Mouse (Mus musculus): ENCODE measurements at regions not wholly inside any gene's neighbourhood (a gene's known extent, or its start where the extent isn't known, plus 50 kb on each side); places are given as distances from the start of the nearest gene placed in this dataset.
A peak's percentile ranks its signal among the peaks of the same experiment; 100 is the strongest.

DNA sequence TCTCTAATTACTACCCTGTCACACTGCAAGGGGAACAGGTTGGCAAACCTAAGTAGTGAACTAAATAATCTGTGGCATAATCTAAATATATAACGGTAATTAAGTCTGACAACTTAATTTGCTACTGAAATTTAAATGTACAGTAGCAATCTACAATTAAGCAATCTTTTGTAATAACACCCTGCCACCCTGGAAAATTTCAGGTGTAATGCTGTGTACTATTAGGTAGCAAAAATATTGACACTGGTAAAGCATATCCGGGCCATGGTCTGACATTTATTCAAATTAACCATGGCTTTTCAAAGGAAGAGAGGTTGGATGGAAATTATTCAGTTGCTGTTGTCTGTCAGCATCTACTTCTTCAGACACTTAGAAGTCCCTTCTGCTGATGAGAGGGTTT, 119.7 kb downstream of the Gm45692 start:
- peaks cover 3% of the 10 kb centered on the region for H3K9me3 ChIP-seq (replicated peaks; ENCODE audit: low read length)
- peaks cover 14 to 20% of the 10 kb centered on the region in 2 experiments for H3K4me1 ChIP-seq (ENCODE audit: control insufficient read depth in 1 of 2, insufficient read depth in 2 of 2)
- H3K9ac ChIP-seq (ENCODE audit: insufficient read depth, low read depth), result no peak overlapping the region
- H3K27ac ChIP-seq (ENCODE audit: insufficient read depth, low read depth), result no peak overlapping the region
- H3K4me2 ChIP-seq (ENCODE audit: insufficient read depth, low read depth, poor library complexity, severe bottlenecking), result no peak overlapping the region
- H3K4me3 ChIP-seq (replicated peaks in 1 of 3; ENCODE audit: low read depth in 2 of 3, low read length in 2 of 3, poor library complexity in 1 of 3), result no peak overlapping the region
- no peak for DNase-seq (ENCODE audit: extremely low read depth)
- no peak for TF ChIP-seq E2F4 (IDR thresholded peaks at IDR 0.05; ENCODE audit: insufficient replicate concordance, low read depth, low read length)
- TF ChIP-seq NELFE (IDR thresholded peaks at IDR 0.05; ENCODE audit: low read depth, low read length), result no peak
- TF ChIP-seq ZMIZ1 (IDR thresholded peaks at IDR 0.05; ENCODE audit: low read depth, low read length), result no peak
- TF ChIP-seq ZKSCAN1 (IDR thresholded peaks at IDR 0.05; ENCODE audit: borderline replicate concordance, low read depth, low read length), result no peak
- no peak for TF ChIP-seq USF1 (IDR thresholded peaks at IDR 0.05; ENCODE audit: low read depth, low read length)
- TF ChIP-seq MAFK (IDR thresholded peaks at IDR 0.05; ENCODE audit: insufficient replicate concordance, low read length), result no peak
- TF ChIP-seq USF2 (conservative IDR thresholded peaks at IDR 0.05; ENCODE audit: low read depth, low read length), result no peak
- no peak for TF ChIP-seq ZNF384 (IDR thresholded peaks at IDR 0.05; ENCODE audit: low read depth, low read length)
- no peak for TF ChIP-seq MEF2A (IDR thresholded peaks at IDR 0.05; ENCODE audit: borderline replicate concordance, low read depth, low read length)
- no peak for TF ChIP-seq MXI1 (IDR thresholded peaks at IDR 0.05; ENCODE audit: low read depth, low read length)
- TF ChIP-seq HCFC1 (IDR thresholded peaks at IDR 0.05; ENCODE audit: low read depth, low read length), result no peak
- TF ChIP-seq POLR2A (IDR thresholded peaks at IDR 0.05; ENCODE audit: low read depth, low read length), result no peak
- in situ Hi-C loops (cut with MboI; ENCODE audit: low pct_ligation_motif_present, low pct_unique_long_range_greater_than_20kb, low sequenced_read_pairs) (no loop called here), dilution Hi-C loops (cut with MboI; ENCODE audit: extremely low pct_ligation_motif_present, extremely low pct_unique_long_range_greater_than_20kb, low sequenced_read_pairs) (no loop called here)
- H3K79me2 ChIP-seq (replicated peaks; ENCODE audit: control insufficient read depth, extremely low read depth, insufficient read depth, poor library complexity, severe bottlenecking), result no peaks in the 10 kb centered on the region
- H3K36me3 ChIP-seq (replicated peaks in 1 of 2; ENCODE audit: control insufficient read depth in 1 of 2, insufficient read depth in 1 of 2, low read length in 1 of 2), result no peaks in the 10 kb centered on the region
- H3K27me3 ChIP-seq (replicated peaks), result no peaks in the 10 kb centered on the region

DNA sequence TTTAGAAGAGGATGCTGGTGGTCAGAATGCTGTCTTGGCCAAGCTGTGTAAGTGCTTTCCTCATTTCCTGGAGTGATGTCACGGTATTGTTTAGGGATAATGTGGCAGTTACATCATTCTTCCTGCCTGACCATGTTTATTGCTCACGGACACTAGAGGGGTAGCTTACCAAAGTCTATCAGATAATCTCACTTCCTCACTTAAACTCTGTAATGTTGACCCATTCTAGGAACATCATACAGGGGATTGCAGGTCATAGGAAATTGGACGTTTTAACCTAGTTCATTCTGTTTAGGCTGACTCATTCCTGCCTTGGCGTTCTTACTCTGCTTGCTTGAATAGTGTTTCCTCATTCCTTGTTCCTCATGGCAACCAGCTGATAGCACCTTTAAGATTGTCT, 120.3 kb downstream of the Gm45692 start:
- Histone ChIP-seq H3K4me3 (replicated peaks in 1 of 3; ENCODE audit: low read depth in 2 of 3, low read length in 2 of 3, poor library complexity in 1 of 3) (no peak overlapping the region), H3K27me3 (replicated peaks) (no peaks in the 10 kb centered on the region), H3K36me3 (replicated peaks in 1 of 2; ENCODE audit: control insufficient read depth in 1 of 2, insufficient read depth in 1 of 2, low read length in 1 of 2) (no peaks in the 10 kb centered on the region), H3K9ac (ENCODE audit: insufficient read depth, low read depth) (no peak overlapping the region), H3K4me1 (ENCODE audit: control insufficient read depth in 1 of 2, insufficient read depth in 2 of 2) (peaks cover 14 to 25% of the 10 kb centered on the region in 2 experiments), H3K4me2 (ENCODE audit: insufficient read depth, low read depth, poor library complexity, severe bottlenecking) (peak overlapping the region; percentile 10; the same call in 1 of the 2 replicates), H3K27ac (ENCODE audit: insufficient read depth, low read depth) (peak overlapping the region; percentile 28), H3K79me2 (replicated peaks; ENCODE audit: control insufficient read depth, extremely low read depth, insufficient read depth, poor library complexity, severe bottlenecking) (no peaks in the 10 kb centered on the region), H3K9me3 (replicated peaks; ENCODE audit: low read length) (no peaks in the 10 kb centered on the region)
- dilution Hi-C loops (cut with MboI; ENCODE audit: extremely low pct_ligation_motif_present, extremely low pct_unique_long_range_greater_than_20kb, low sequenced_read_pairs), result no loop called here
- TF ChIP-seq HCFC1 (IDR thresholded peaks at IDR 0.05; ENCODE audit: low read depth, low read length) (no peak), ETS1 (conservative IDR thresholded peaks at IDR 0.05; ENCODE audit: low read depth, low read length) (0 out of 2 replicates have a peak, but pooled peaks have one; percentile 17), JUN (IDR thresholded peaks at IDR 0.05; ENCODE audit: insufficient read depth, low read depth, low read length) (peak; percentile 40; the same call in 1 of the 2 replicates), SMC3 (IDR thresholded peaks at IDR 0.05; ENCODE audit: low read depth, low read length) (no peak), IRF4 (IDR thresholded peaks at IDR 0.05; ENCODE audit: low read depth, low read length) (peak; percentile 65; the same call in 1 of the 2 replicates), ZC3H11A (IDR thresholded peaks at IDR 0.05; ENCODE audit: low read depth, low read length) (no peak), USF1 (IDR thresholded peaks at IDR 0.05; ENCODE audit: low read depth, low read length) (no peak), EP300 (IDR thresholded peaks at IDR 0.05; ENCODE audit: low read length) (peak; percentile 70), MEF2A (IDR thresholded peaks at IDR 0.05; ENCODE audit: borderline replicate concordance, low read depth, low read length) (0 out of 2 replicates have a peak, but pooled peaks have one; percentile 21)
- in situ Hi-C loops (cut with MboI; ENCODE audit: low pct_ligation_motif_present, low pct_unique_long_range_greater_than_20kb, low sequenced_read_pairs), result no loop called here
- peak; percentile 60 for DNase-seq (ENCODE audit: extremely low read depth)
